Mouse (Mus musculus): ENCODE results near the gene Lhfpl5.

Lhfpl5 gene

GRCm38 (mm10) chr17:28572941-28573340, 2.5 kb upstream of the Lhfpl5 start:
- DNase-seq (ENCODE audit: low spot score), result no peak

GRCm38 (mm10) chr17:28580396-28580795, 5.0 kb downstream of the Lhfpl5 start:
- DNase-seq (ENCODE audit: low spot score), result peak; percentile 82

GRCm38 (mm10) chr17:28581056-28581455, 5.6 kb downstream of the Lhfpl5 start:
- DNase-seq (ENCODE audit: low spot score), result peak; percentile 22

- no peak for DNase-seq (ENCODE audit: low spot score)
Observed at GRCm38 (mm10) chr17:28586509-28586908, 11.1 kb downstream of the Lhfpl5 start.

- no peak for DNase-seq (ENCODE audit: low spot score)
Observed at GRCm38 (mm10) chr17:28588591-28588990, 13.2 kb downstream of the Lhfpl5 start.

- no peak for DNase-seq (ENCODE audit: low spot score)
Observed at GRCm38 (mm10) chr17:28590596-28590995, 15.2 kb downstream of the Lhfpl5 start.

- DNase-seq (ENCODE audit: low spot score), result no peak
Observed at GRCm38 (mm10) chr17:28591476-28591875, 16.0 kb downstream of the Lhfpl5 start.

- peak; percentile 81 for DNase-seq (ENCODE audit: low spot score)
Observed at GRCm38 (mm10) chr17:28592998-28593397, 17.6 kb downstream of the Lhfpl5 start.

GRCm38 (mm10) chr17:28593965-28594364, 18.5 kb downstream of the Lhfpl5 start:
- DNase-seq (ENCODE audit: low spot score), result no peak

- no peak for DNase-seq (ENCODE audit: low spot score)
Observed at GRCm38 (mm10) chr17:28600780-28601179, 25.3 kb downstream of the Lhfpl5 start.

- DNase-seq (ENCODE audit: low spot score), result no peak
Observed at GRCm38 (mm10) chr17:28601557-28602250, 26.3 kb downstream of the Lhfpl5 start.

- DNase-seq (ENCODE audit: low spot score), result no peak
Observed at GRCm38 (mm10) chr17:28609543-28609942, 34.1 kb downstream of the Lhfpl5 start.

- DNase-seq (ENCODE audit: low spot score), result no peak
Observed at GRCm38 (mm10) chr17:28612603-28613002, 37.2 kb downstream of the Lhfpl5 start.

GRCm38 (mm10) chr17:28613096-28613495, 37.7 kb downstream of the Lhfpl5 start:
- DNase-seq (ENCODE audit: low spot score), result no peak

- no peak for DNase-seq (ENCODE audit: low spot score)
Observed at GRCm38 (mm10) chr17:28615332-28615731, 39.9 kb downstream of the Lhfpl5 start.

- DNase-seq (ENCODE audit: low spot score), result no peak
Observed at GRCm38 (mm10) chr17:28617636-28618035, 42.2 kb downstream of the Lhfpl5 start.

GRCm38 (mm10) chr17:28618124-28618523, 42.7 kb downstream of the Lhfpl5 start:
- no peak for DNase-seq (ENCODE audit: low spot score)

- DNase-seq (ENCODE audit: low spot score), result no peak
Observed at GRCm38 (mm10) chr17:28618775-28619174, 43.3 kb downstream of the Lhfpl5 start.

GRCm38 (mm10) chr17:28621381-28622299, 46.2 kb downstream of the Lhfpl5 start:
- peak; percentile 67 for DNase-seq (ENCODE audit: low spot score)

GRCm38 (mm10) chr17:28622300-28622759, 46.9 kb downstream of the Lhfpl5 start, which contains the start of gene Srpk1:
Srpk1 (minus strand) TSS chr17:28622709.
- peak; percentile 93 for DNase-seq (ENCODE audit: low spot score)

- no peak for DNase-seq (ENCODE audit: low spot score)
Observed at GRCm38 (mm10) chr17:28624841-28625240, 49.4 kb downstream of the Lhfpl5 start.

- DNase-seq (ENCODE audit: low spot score), result no peak
Observed at GRCm38 (mm10) chr17:28625327-28625726, 49.9 kb downstream of the Lhfpl5 start.

- DNase-seq (ENCODE audit: low spot score), result no peak
Observed at GRCm38 (mm10) chr17:28626937-28627336, 51.5 kb downstream of the Lhfpl5 start.
